Mouse (Mus musculus) gastrocnemius, adult 8-10 months (tissue): ENCODE results near the gene Zfp422. TPM values are rescaled to one million over a fixed set of nuclear protein-coding genes. Genes with fewer than 3 reads are reported as not detected.

Experiments
- DNase-seq, 2 experiments: peaks; one replicate each; pipeline ENCODE4 v3.0.0; 2022; ENCODE audit warnings: low spot score in 2 of 2
- microRNA-seq: library from miRNA; unstranded; fragments of <30 nt; microRNA quantifications from one replicate; pipeline ENCODE4 v1.2.0, GENCODE M21; 2022
- total RNA-seq, 4 experiments: library from RNA; stranded (reverse); gene quantifications; 2 replicates each; pipeline ENCODE4 v1.2.4; 2022

Gene Zfp422
- total RNA-seq, 4 experiments from 2014 or later: 5.9 to 7.9 (median 7.2) TPM

GRCm38 (mm10) chr6:116584095-116584494 lies 44.7 kb downstream of the Zfp422 start, which contains the start of gene Olfr215:
Gene Olfr215 (minus strand): TSS chr6:116584195.
- no peak for DNase-seq

Small RNA genes lying within 50 kb of the gene (microRNA-seq; reads per million reads assigned to microRNA genes)
- not detected for gene Mir7043

Other genes with a start within 250 kb of the Zfp422 start
- under 1 TPM; 0.87 to 0.94 (median 0.91) TPM for gene Alox5, start 167.8 kb downstream of the Zfp422 start, total RNA-seq
- not detected for gene Olfr211, start 139.9 kb downstream of the Zfp422 start, total RNA-seq
- under 1 TPM in 1 of 4 experiments, not detected in 3; 0.10 TPM for gene Olfr212, start 122.5 kb downstream of the Zfp422 start, total RNA-seq
- not detected for gene Olfr213, start 90.5 kb downstream of the Zfp422 start, total RNA-seq
- 1 to 10 TPM in 3 of 4 experiments, under 1 TPM in 1; 0.89 to 2.2 (median 1.4) TPM for gene Gm5580, start 77.9 kb downstream of the Zfp422 start, total RNA-seq
- gene Olfr214, start 74.8 kb downstream of the Zfp422 start, total RNA-seq: not detected
- gene Olfr215, start 44.8 kb downstream of the Zfp422 start, total RNA-seq: not detected
- 10 to 100 TPM in 1 of 4 experiments, 1 to 10 TPM in 3; 3.5 to 31.5 (median 5.1) TPM for gene Depp1, start 21.6 kb upstream of the Zfp422 start, total RNA-seq
- gene Rassf4, start 45.0 kb upstream of the Zfp422 start, total RNA-seq: 1 to 10 TPM; 1.1 to 1.7 (median 1.1) TPM
- gene Tmem72, start 87.9 kb upstream of the Zfp422 start, total RNA-seq: under 1 TPM in 2 of 4 experiments, not detected in 2; 0.02 to 0.03 TPM